22 mouse cellular contexts compared by ENCODE assay signal in genomic region chr6:31995977-31996376, GRCm38 (mm10). TPM values are rescaled to one million over a fixed set of nuclear protein-coding genes. Genes with fewer than 3 reads are reported as not detected.
"Had no signal": no experiment of that assay in that cellular context is flagged by ENCODE, and none has a peak within 500 bp of the region (broad histone marks: within the 10 kb centered on the region; RNA-seq: fewer than 3 reads in every experiment).

No protein-coding gene starts in this region.

- DNase-seq: left cerebral cortex, postnatal 4 days; liver; liver, embryonic 13.5 days; liver, postnatal 0 days; lung, adult 18-20 months; lung, adult 2 months; lung, embryonic 14.5 days; lung, postnatal 10 days; lung, postnatal 14 days; lung, postnatal 36 days; lung, postnatal 4 days; midbrain, embryonic 14.5 days had no signal

RNA-seq across cellular contexts. Expression of gene 1700012A03Rik, which starts 54.1 kb away (rescaled TPM):
- total RNA-seq: left cerebral cortex, postnatal 10 days; left cerebral cortex, postnatal 14 days; left cerebral cortex, postnatal 25 days; left cerebral cortex, postnatal 36 days; left cerebral cortex, postnatal 4 days; liver, adult 2 months; megakaryocyte progenitor cell, adult 5-6 weeks; megakaryocyte, adult 5-6 weeks; megakaryocyte-erythroid progenitor cell, adult 5-6 weeks; midbrain, postnatal 0 days; monocyte, adult 5-6 weeks had no signal
